In the genomic region with DNA sequence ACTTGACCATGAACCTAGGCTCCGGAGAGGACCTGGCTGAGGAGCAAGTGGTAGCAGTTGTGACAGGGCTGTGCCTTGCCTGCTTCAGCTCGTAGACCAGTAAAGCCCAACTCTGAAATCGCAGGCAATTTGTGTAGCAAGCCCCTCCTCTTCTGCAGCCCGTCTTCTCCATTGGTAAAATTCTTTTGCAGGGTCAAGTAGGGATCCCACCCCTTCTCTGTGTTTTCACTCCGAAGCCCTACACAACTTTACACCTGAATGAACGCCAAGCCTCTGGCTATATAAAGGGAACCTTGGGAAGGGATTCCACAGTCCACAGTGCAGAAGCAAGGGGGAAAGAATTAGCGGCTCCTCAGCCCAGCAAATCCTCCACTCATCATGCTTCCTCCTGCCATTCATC, we compare ENCODE assay signal across 8 mouse cellular contexts. TPM values are rescaled to one million over a fixed set of nuclear protein-coding genes. Genes with fewer than 3 reads are reported as not detected.
A peak's percentile ranks its signal among the peaks of the same experiment; 100 is the strongest.
DNase-seq lines count a peak whose midpoint lies in the region; ATAC-seq lines count a peak whose summit lies in the region.

Gene Sostdc1, plus strand, starts transcription at position 224 of the 400 bp plus-strand sequence.

- no peak for ATAC-seq in liver, embryonic 11.5 days (replicated peaks; ENCODE audit: low FRiP score)
- no peak for ATAC-seq in forebrain, embryonic 15.5 days (replicated peaks)

- H3K4me2 ChIP-seq in liver, embryonic 11.5 days: peak within 1 kb of the TSS; percentile 6; the same call in 1 of the 2 replicates
- peak within 1 kb of the TSS; percentile 30 for H3K4me2 ChIP-seq in forebrain, embryonic 15.5 days (replicated peaks)

- H3K27me3 ChIP-seq in liver, embryonic 11.5 days (replicated peaks; ENCODE audit: control insufficient read depth, insufficient read depth, low read length): no peaks in the 10 kb centered on the region
- no peaks in the 10 kb centered on the region for H3K27me3 ChIP-seq in forebrain, embryonic 15.5 days

- no peaks in the 10 kb centered on the region for H3K9me3 ChIP-seq in liver, embryonic 11.5 days (ENCODE audit: control insufficient read depth, low read length)
- H3K9me3 ChIP-seq in forebrain, embryonic 15.5 days: no peaks in the 10 kb centered on the region

- H3K9ac ChIP-seq in liver, embryonic 11.5 days (ENCODE audit: low read depth, low read length): no peak within 1 kb of the TSS
- H3K9ac ChIP-seq in forebrain, embryonic 15.5 days (replicated peaks): peak within 1 kb of the TSS; percentile 25; the same call in 1 of the 2 replicates

- intact Hi-C loops in left cerebral cortex, postnatal 14 days (cut with DNase I): no loop called here

- H3K4me1 ChIP-seq in liver, embryonic 11.5 days (replicated peaks; ENCODE audit: control insufficient read depth, insufficient read depth, low read length): no peaks in the 10 kb centered on the region; the same call in 1 of the 2 replicates
- peaks cover 28% of the 10 kb centered on the region for H3K4me1 ChIP-seq in forebrain, embryonic 15.5 days

- no peak within 1 kb of the TSS for H3K27ac ChIP-seq in liver, embryonic 11.5 days (ENCODE audit: low read depth, low read length)
- no peak within 1 kb of the TSS; the same call in 1 of the 2 replicates for H3K27ac ChIP-seq in forebrain, embryonic 15.5 days (replicated peaks)

- H3K4me3 ChIP-seq in liver, embryonic 11.5 days (ENCODE audit: low read depth, low read length): no peak within 1 kb of the TSS
- peak within 1 kb of the TSS; percentile 14 for H3K4me3 ChIP-seq in forebrain, embryonic 15.5 days

- DNase-seq in liver, embryonic 11.5 days (ENCODE audit: low spot score): no peak
- DNase-seq in liver: no peak
- peak; percentile 73 for DNase-seq in kidney, postnatal 10 days
- DNase-seq in retina, embryonic 14.5 days (ENCODE audit: low spot score): peak; percentile 54
- no peak for DNase-seq in left cerebral cortex, postnatal 14 days (ENCODE audit: low spot score in 2 of 2)
- DNase-seq in lung, postnatal 10 days: no peak
- no peak for DNase-seq in right cerebral cortex, postnatal 36 days (ENCODE audit: low spot score in 2 of 2)

- WGBS in liver, embryonic 11.5 days: 30% methylated on average over 7 of the region's 7 CpGs
- WGBS in forebrain, embryonic 15.5 days: 3% methylated on average over 7 of the region's 7 CpGs

- no peaks in the 10 kb centered on the region for H3K36me3 ChIP-seq in liver, embryonic 11.5 days (ENCODE audit: control insufficient read depth, insufficient read depth, low read length)
- H3K36me3 ChIP-seq in forebrain, embryonic 15.5 days: no peaks in the 10 kb centered on the region

RNA-seq across cellular contexts. Expression of gene Sostdc1, which starts in this region (rescaled TPM):
- polyA plus RNA-seq in liver, embryonic 11.5 days (2014; fragmentation: Nextera tagmentation; extraction: Ambion mirVana): 0.63 and 1.3 TPM in 2 replicates
- polyA plus RNA-seq in forebrain, embryonic 15.5 days (2015; fragmentation: Nextera tagmentation; extraction: Ambion mirVana): 7.6 and 15.3 TPM in 2 replicates
- total RNA-seq in left cerebral cortex, postnatal 14 days (2021): 1 to 10 TPM; 5.5 TPM

Comparison
In these comparisons a context has a peak if more than half of its experiments do, and no peak if none do; other contexts are left out.
1. DNase-seq: peak in kidney, postnatal 10 days (single experiment) and retina, embryonic 14.5 days (single experiment); none in liver, embryonic 11.5 days (single experiment), liver (single experiment), left cerebral cortex, postnatal 14 days (0 of 2), lung, postnatal 10 days (single experiment) and right cerebral cortex, postnatal 36 days (0 of 2).